Mouse (Mus musculus) adrenal gland, postnatal 25 days (tissue): Measurements from ENCODE around the gene Mcl1. TPM values are rescaled to one million over a fixed set of nuclear protein-coding genes. Genes with fewer than 3 reads are reported as not detected.
A peak's percentile ranks its signal among the peaks of the same experiment; 100 is the strongest.
"Not testable (repeated sequence)": the region's sequence is repeated elsewhere in the genome, so short reads cannot be mapped to it uniquely, and the experiment has no call there.

Source experiments
- DNase-seq: peaks from one replicate; pipeline ENCODE4 v3.0.0; 2021; ENCODE audit warnings: mixed read lengths
- total RNA-seq: library from RNA; stranded (reverse); gene quantifications from 2 replicates; pipeline ENCODE4 v1.2.3, GENCODE M21; 2021

The Mcl1 gene
- total RNA-seq, 1 experiment from 2014 or later, result 167 TPM

GRCm38 (mm10) chr3:95685701-95686100 lies 27.1 kb downstream of the Mcl1 start:
- no peak for DNase-seq

- DNase-seq, result no peak
Measured at GRCm38 (mm10) chr3:95686492-95687167, 28.0 kb downstream of the Mcl1 start.

DNA sequence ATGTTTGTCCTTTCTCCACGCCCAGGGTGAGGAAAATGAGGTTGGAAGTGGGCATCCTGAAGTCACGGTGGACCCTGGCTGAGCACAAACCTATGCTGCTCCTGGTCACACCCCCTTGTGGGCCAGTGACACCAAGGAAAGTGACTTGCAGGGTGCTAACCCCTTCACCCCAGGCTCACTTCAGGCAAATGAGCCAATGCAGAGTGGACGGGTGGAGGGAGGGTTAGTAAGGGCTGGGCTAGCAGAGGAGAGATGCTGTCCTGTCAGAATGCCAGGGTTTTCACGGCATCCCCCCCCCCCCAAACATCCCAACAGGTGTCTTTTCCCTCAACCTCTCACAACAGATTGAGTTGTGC lies 28.6 kb downstream of the Mcl1 start:
- DNase-seq, result no peak

- DNase-seq, result peak; percentile 86
Measured at GRCm38 (mm10) chr3:95687524-95688421, 29.2 kb downstream of the Mcl1 start, which contains the start of gene Adamtsl4. Gene Adamtsl4, minus strand, starts transcription at chr3:95687917.

- DNase-seq, result no peak
Measured at GRCm38 (mm10) chr3:95689171-95689915, 30.8 kb downstream of the Mcl1 start.

GRCm38 (mm10) chr3:95689940-95690339 lies 31.4 kb downstream of the Mcl1 start:
- DNase-seq, result no peak

GRCm38 (mm10) chr3:95690552-95690951 lies 32.0 kb downstream of the Mcl1 start:
- not testable (repeated sequence) for DNase-seq

GRCm38 (mm10) chr3:95692677-95693076 lies 34.1 kb downstream of the Mcl1 start:
- DNase-seq, result no peak

- DNase-seq, result no peak
Measured at GRCm38 (mm10) chr3:95693821-95694807, 35.5 kb downstream of the Mcl1 start.

DNA sequence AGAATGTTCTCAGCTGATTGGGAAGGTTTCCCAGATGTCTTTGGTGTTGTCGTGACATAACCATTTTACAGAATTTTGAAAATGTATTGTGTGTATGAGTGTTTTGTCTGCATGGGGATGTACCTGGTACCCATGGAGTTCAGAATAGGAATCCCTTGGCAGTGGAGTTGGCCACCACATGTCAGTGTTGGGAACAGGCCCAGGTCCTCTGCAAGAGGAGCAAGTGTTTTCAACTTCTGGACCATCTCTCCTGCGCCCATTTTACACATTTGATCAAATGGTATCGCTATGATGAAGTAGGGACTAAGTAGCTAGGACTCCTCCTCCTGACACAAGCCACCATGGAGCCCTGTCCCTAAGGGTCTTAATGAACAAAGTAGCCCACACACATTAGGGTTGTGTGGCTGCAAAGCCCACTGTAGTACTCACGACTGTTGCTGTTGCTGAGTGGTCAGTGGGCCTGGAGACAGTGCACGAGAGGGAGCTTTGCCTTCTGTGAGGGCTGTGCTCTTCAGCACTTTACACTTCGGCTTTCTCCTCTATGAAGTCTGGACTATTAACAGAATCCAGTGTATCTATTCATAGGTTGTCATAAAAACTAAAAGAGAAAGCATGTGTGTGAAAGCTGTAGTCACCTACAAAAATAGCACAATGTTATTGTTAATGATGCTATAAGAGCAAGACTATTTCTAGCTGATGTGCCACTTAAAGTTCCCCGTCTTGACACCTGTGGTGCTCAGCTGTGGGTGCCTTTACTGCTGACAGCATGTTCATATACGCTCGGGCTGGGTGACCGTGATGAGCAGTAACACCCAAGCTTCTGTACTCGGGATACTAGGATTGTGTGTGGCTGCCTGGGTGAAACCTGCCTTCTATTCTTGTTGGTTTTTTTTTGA lies 36.5 kb downstream of the Mcl1 start:
- DNase-seq, result no peak

DNA sequence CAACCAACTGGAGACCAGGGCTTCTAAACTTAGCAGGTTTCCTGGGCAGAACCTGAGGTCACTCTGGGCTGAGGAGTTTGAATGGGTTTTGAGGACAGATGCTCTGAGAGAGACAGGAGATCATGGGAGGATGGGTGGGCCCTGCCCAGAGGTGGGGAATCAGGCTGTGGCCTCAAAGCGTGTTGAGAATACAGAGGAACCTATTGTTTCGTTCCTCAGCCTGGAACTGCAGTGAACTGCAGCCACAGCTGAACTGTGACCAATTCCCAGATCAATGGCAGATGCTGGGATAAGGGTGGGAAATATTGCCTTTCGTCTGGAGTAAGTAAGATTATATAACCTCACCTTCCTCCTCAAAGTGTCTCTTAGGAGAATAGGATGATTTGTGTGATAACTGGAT lies 37.2 kb downstream of the Mcl1 start:
- no peak for DNase-seq

GRCm38 (mm10) chr3:95696360-95696759 lies 37.8 kb downstream of the Mcl1 start:
- DNase-seq, result no peak

DNA sequence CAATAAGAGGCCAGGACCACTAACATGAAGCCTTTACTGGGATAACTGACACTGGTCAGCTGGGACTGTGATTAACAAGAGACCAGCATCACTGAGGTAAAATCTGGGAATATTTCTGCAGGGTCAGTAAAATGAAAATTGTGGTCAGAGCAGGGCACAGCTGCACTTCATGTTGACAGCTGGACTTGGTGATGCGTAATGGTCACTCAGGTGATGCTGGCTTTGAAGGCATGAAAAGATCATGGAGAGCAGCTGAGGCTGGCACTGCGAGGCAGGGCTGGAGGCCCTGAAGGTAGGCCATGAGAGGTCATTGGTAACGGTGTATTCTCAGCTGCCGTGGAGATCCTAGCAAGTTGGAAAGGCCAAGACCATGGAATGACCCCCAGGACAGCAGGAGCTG lies 39.7 kb downstream of the Mcl1 start:
- DNase-seq, result no peak

- no peak for DNase-seq
Measured at GRCm38 (mm10) chr3:95700233-95700681, 41.7 kb downstream of the Mcl1 start.

- no peak for DNase-seq
Measured at GRCm38 (mm10) chr3:95701085-95701484, 42.5 kb downstream of the Mcl1 start.

DNA sequence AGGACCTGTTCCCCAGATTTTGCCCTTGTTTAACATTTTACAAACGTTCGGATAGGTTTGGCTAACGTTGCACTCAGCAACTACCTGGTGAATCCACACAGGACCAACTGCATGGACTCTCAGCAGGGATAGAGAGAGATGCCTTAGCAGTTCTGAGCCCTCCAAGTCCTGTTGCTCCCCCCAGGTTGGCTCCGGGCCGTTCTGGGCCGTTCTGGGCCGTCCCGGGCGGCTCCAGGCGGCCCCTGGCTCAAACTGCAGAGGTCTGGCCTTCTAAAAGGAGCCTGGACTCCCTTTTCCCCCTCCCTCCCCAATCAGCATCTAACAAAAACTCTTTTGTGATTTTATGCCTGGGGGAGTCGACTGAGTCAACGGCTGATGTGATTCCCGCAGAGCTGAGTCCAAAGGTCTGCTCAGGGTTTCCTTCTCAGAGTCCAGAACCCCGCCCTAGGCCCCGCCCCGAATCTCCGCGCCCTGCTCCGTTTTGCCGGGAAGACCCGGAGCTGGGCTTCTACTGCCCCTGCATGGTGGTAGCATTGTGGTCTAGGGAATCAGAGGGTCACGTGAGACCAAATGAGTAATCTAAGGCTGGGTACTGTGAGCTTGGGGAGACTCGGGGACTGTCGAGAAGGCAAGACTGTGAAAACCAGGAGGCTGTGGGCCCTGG lies 43.4 kb downstream of the Mcl1 start:
- peak; percentile 76 for DNase-seq

GRCm38 (mm10) chr3:95703276-95703675 lies 44.7 kb downstream of the Mcl1 start:
- no peak for DNase-seq

GRCm38 (mm10) chr3:95704612-95705011 lies 46.0 kb downstream of the Mcl1 start:
- no peak for DNase-seq

- DNase-seq, result no peak
Measured at GRCm38 (mm10) chr3:95706273-95706672, 47.7 kb downstream of the Mcl1 start.

DNA sequence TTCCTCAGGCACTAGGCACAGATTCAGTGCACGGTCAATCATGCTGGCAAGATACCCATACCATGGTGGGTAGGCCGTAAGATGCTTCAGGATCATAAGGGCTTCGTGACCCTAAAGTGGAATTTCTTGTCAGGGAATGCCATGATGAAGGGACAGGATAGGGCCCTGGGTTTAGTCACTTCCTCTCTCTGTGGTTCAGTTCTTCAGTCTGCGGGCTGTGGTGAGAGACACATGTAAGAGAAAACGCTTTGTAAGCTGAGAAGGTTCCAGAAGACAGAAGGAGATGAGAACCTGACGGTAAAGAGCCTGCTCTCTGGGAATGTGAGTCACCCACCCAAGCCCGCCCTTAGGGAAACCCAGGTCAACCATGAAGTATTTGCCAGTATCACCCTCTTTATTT lies 48.9 kb downstream of the Mcl1 start:
- no peak for DNase-seq
